Mouse (Mus musculus) layer of hippocampus, adult 2 months (tissue): Measurements from ENCODE around the gene Tdp1. TPM values are rescaled to one million over a fixed set of nuclear protein-coding genes. Genes with fewer than 3 reads are reported as not detected.

Experiments used
- DNase-seq, 2 experiments: peaks; one replicate each; pipeline ENCODE4 v3.0.0; 2022; ENCODE audit warnings: low spot score in 2 of 2
- H3K27ac ChIP-seq: fragments of 200-600 bp; 2 replicates; pipeline ENCODE4 v1.8.1; 2022
- H3K4me3 ChIP-seq: fragments of 200-600 bp; 2 replicates; pipeline ENCODE4 v1.8.1; 2022; ENCODE audit warnings: mild to moderate bottlenecking
- CTCF ChIP-seq: fragments of 200-600 bp; conservative IDR thresholded peaks from 2 replicates; pipeline ENCODE4 v1.8.1; 2022; ENCODE audit warnings: antibody characterized with exemption, mild to moderate bottlenecking, moderate library complexity
- total RNA-seq, 2 experiments: library from RNA; stranded (reverse); gene quantifications; 2 replicates each; pipeline ENCODE4 v1.2.3; 2021

Tdp1 gene
- total RNA-seq, 2 experiments from 2014 or later: 24.2 to 30.9 TPM

- no peak for DNase-seq
- H3K4me3 ChIP-seq: no peak overlapping the region
- no peak for TF ChIP-seq CTCF
- no peak overlapping the region for H3K27ac ChIP-seq
These were observed 20.2 kb downstream of the Tdp1 start for GRCm38 (mm10) chr12:99904537-99904936.

- TF ChIP-seq CTCF: no peak
- Histone ChIP-seq H3K4me3 (no peak overlapping the region), H3K27ac (no peak overlapping the region)
- no peak for DNase-seq
These were observed 27.1 kb downstream of the Tdp1 start for GRCm38 (mm10) chr12:99911466-99911865.

- no peak overlapping the region for H3K4me3 ChIP-seq
- no peak for DNase-seq
- H3K27ac ChIP-seq: no peak overlapping the region
- TF ChIP-seq CTCF: no peak
These were observed 33.6 kb downstream of the Tdp1 start for GRCm38 (mm10) chr12:99917800-99918427.

GRCm38 (mm10) chr12:99919636-99920035, 35.3 kb downstream of the Tdp1 start:
- Histone ChIP-seq H3K27ac (0 out of 2 replicates have a peak overlapping the region, but pooled peaks have one; percentile 32), H3K4me3 (no peak overlapping the region)
- no peak for TF ChIP-seq CTCF
- no peak for DNase-seq

- H3K4me3 ChIP-seq: no peak overlapping the region
- no peak for DNase-seq
- peak; percentile 66 for TF ChIP-seq CTCF
- no peak overlapping the region for H3K27ac ChIP-seq
These were observed 36.7 kb downstream of the Tdp1 start for GRCm38 (mm10) chr12:99921045-99921444.

- DNase-seq: peak in 1 of 2 experiments; percentile 55
- H3K4me3 ChIP-seq: no peak overlapping the region
- TF ChIP-seq CTCF: no peak
- peak overlapping the region; percentile 79 for H3K27ac ChIP-seq
These were observed 38.9 kb downstream of the Tdp1 start for GRCm38 (mm10) chr12:99923131-99923606.

- Histone ChIP-seq H3K4me3 (no peak overlapping the region), H3K27ac (peak overlapping the region; percentile 79)
- no peak for TF ChIP-seq CTCF
- DNase-seq: no peak
These were observed 39.4 kb downstream of the Tdp1 start for GRCm38 (mm10) chr12:99923703-99924102.

- peak in 1 of 2 experiments; percentile 50 for DNase-seq
- TF ChIP-seq CTCF: no peak
- no peak overlapping the region for H3K4me3 ChIP-seq
- peak overlapping the region; percentile 32; the same call in 1 of the 2 replicates for H3K27ac ChIP-seq
These were observed 44.0 kb downstream of the Tdp1 start for GRCm38 (mm10) chr12:99928311-99928710.

GRCm38 (mm10) chr12:99929160-99929559, 44.8 kb downstream of the Tdp1 start:
- no peak for DNase-seq
- TF ChIP-seq CTCF: no peak
- no peak overlapping the region for H3K4me3 ChIP-seq
- peak overlapping the region; percentile 36; the same call in 1 of the 2 replicates for H3K27ac ChIP-seq

GRCm38 (mm10) chr12:99932245-99932644, 47.9 kb downstream of the Tdp1 start:
- no peak overlapping the region for H3K4me3 ChIP-seq
- H3K27ac ChIP-seq: no peak overlapping the region
- TF ChIP-seq CTCF: no peak
- DNase-seq: no peak

GRCm38 (mm10) chr12:99933630-99934029, 49.3 kb downstream of the Tdp1 start:
- DNase-seq: no peak
- Histone ChIP-seq H3K4me3 (no peak overlapping the region), H3K27ac (no peak overlapping the region)
- no peak for TF ChIP-seq CTCF

GRCm38 (mm10) chr12:99935403-99935802, 51.1 kb downstream of the Tdp1 start:
- TF ChIP-seq CTCF: no peak
- DNase-seq: no peak
- no peak overlapping the region for H3K4me3 ChIP-seq
- 0 out of 2 replicates have a peak overlapping the region, but pooled peaks have one; percentile 46 for H3K27ac ChIP-seq

- TF ChIP-seq CTCF: no peak
- no peak overlapping the region for H3K4me3 ChIP-seq
- DNase-seq: no peak
These were observed 54.2 kb downstream of the Tdp1 start for GRCm38 (mm10) chr12:99938476-99938875.

GRCm38 (mm10) chr12:99939179-99939578, 54.9 kb downstream of the Tdp1 start:
- TF ChIP-seq CTCF: no peak
- no peak overlapping the region for H3K4me3 ChIP-seq

More at GRCm38 (mm10) chr12:99938476-99938875, 54.2 kb downstream of the Tdp1 start:
- no peak overlapping the region for H3K27ac ChIP-seq

More at GRCm38 (mm10) chr12:99939179-99939578, 54.9 kb downstream of the Tdp1 start:
- DNase-seq: no peak
- H3K27ac ChIP-seq: no peak overlapping the region
